Mouse (Mus musculus) kidney, embryonic 15.5 days (tissue): ENCODE measurements around the gene Nvl. TPM values are rescaled to one million over a fixed set of nuclear protein-coding genes. Genes with fewer than 3 reads are reported as not detected.

ENCODE experiments used
- ATAC-seq: fragments of 200-750 bp; cut with Nextera tagmentation; replicated peaks from 2 replicates; pipeline ENCODE4 v1.8.0; 2017; ENCODE audit warnings: moderate TSS enrichment; ENCODE audit not compliant: low FRiP score
- H3K27ac ChIP-seq: fragments of 300-500 bp; sonication (generic); 2 replicates; pipeline ENCODE4 v1.5.1; 2015; ENCODE audit warnings: mild to moderate bottlenecking, inconsistent platforms
- H3K27me3 ChIP-seq: fragments of 300-500 bp; sonication (generic); 2 replicates; pipeline ENCODE4 v1.6.1; 2015; ENCODE audit warnings: inconsistent platforms
- H3K36me3 ChIP-seq: fragments of 300-500 bp; sonication (generic); 2 replicates; pipeline ENCODE4 v1.6.1; 2015; ENCODE audit warnings: inconsistent platforms
- H3K4me1 ChIP-seq: fragments of 300-500 bp; sonication (generic); 2 replicates; pipeline ENCODE4 v1.6.1; 2015; ENCODE audit warnings: inconsistent platforms
- H3K4me2 ChIP-seq: fragments of 300-500 bp; sonication (generic); 2 replicates; pipeline ENCODE4 v1.6.1; 2015; ENCODE audit warnings: moderate library complexity, mild to moderate bottlenecking, inconsistent platforms
- H3K4me3 ChIP-seq: fragments of 300-500 bp; sonication (generic); replicated peaks from 2 replicates; pipeline ENCODE4 v1.5.1; 2015; ENCODE audit warnings: mild to moderate bottlenecking, inconsistent platforms
- H3K9ac ChIP-seq: fragments of 300-500 bp; sonication (generic); 2 replicates; pipeline ENCODE4 v1.6.1; 2015; ENCODE audit warnings: mild to moderate bottlenecking, inconsistent platforms
- H3K9me3 ChIP-seq: fragments of 300-500 bp; sonication (generic); replicated peaks from 2 replicates; pipeline ENCODE4 v1.6.1; 2016; ENCODE audit warnings: inconsistent platforms
- WGBS: fragments of 180-500 bp; shearing (Covaris S2); methylation state at CpG from one replicate; pipeline ENCODE4 v1.1.7; 2015; ENCODE audit warnings: mixed read lengths; 5-methylcytosine and 5-hydroxymethylcytosine counted together
- polyA plus RNA-seq: library from polyadenylated mRNA; unstranded; fragments of >200 nt; fragmentation: Nextera tagmentation; extraction: Ambion mirVana; gene quantifications from 2 replicates; pipeline ENCODE4 v1.2.1, GENCODE M21; 2015

The Nvl gene
- polyA plus RNA-seq, 1 experiment from 2014 or later, result 38.5 TPM

DNA sequence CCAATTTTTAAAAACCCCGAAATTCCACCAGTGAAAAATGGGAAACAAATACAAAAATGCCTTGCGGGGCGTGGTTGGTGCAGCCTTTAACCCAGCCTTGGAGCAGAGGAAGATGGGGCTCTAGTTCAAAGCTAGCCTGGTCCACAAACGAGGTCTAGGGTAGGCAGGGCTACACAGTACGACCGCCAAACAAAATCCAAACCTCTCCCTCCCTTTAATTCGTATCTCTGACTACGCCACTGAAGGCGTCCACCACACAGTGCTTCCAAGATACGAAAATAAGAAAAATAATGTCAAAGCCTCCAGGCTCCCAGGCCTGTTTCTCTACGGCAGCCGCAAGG, 425 bp downstream of the Nvl start:
- H3K9ac ChIP-seq, result peak overlapping the region; percentile 77
- H3K27me3 ChIP-seq, result no peaks in the 10 kb centered on the region
- peaks cover 19% of the 10 kb centered on the region for H3K4me1 ChIP-seq
- peak; percentile 44 for ATAC-seq
- H3K36me3 ChIP-seq, result peaks cover 31% of the 10 kb centered on the region
- peak overlapping the region; percentile 71 for H3K4me2 ChIP-seq
- peak overlapping the region; percentile 78 for H3K4me3 ChIP-seq
- H3K27ac ChIP-seq, result peak overlapping the region; percentile 95
- 1% methylated on average over 12 of the region's 12 CpGs for WGBS
- no peaks in the 10 kb centered on the region for H3K9me3 ChIP-seq

DNA sequence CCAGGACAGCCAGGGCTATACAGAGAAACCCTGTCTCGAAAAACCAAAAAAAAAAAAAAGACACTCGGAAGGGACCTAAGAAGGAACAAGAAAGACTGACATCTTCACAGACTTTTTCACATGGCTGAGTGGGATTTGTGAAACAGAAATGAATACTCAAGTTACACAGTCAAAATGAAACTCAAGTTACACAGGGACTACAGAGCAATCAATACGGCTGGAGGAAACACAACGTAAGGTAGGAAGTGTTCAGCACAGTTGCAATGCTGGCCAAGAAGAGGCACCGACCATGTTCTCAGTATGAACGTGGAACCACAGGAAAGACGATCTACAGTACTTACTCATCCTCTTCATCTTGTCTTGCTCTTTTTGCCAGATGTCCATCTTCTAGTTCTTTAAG, 5.3 kb downstream of the Nvl start:
- H3K9me3 ChIP-seq, result no peaks in the 10 kb centered on the region
- H3K27me3 ChIP-seq, result no peaks in the 10 kb centered on the region
- WGBS, result 87% methylated on average over 7 of the region's 7 CpGs
- H3K4me2 ChIP-seq, result no peak overlapping the region
- H3K9ac ChIP-seq, result no peak overlapping the region
- H3K4me1 ChIP-seq, result peaks cover 9% of the 10 kb centered on the region
- peaks cover 70% of the 10 kb centered on the region for H3K36me3 ChIP-seq
- ATAC-seq, result no peak
- no peak overlapping the region for H3K27ac ChIP-seq
- H3K4me3 ChIP-seq, result no peak overlapping the region

DNA sequence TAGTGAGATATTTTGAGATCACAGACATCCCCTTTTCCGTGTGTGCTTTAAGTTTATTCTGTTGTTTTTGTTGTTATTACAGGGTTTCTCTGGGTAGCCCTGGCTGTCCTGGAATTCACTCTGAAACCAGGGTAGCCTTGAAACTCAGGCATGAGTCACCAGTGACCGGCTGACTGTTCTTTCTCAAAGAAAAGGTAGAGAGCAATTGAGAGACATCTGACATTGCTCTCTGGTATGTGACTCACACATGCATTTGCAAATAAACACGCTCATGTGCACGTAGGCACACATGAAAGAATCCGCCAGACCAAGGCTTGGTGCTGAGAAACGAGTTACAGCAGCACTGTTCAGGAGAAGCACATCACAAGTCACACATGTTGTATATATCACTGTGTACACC, 12.1 kb downstream of the Nvl start:
- H3K4me3 ChIP-seq, result no peak overlapping the region
- no peaks in the 10 kb centered on the region for H3K9me3 ChIP-seq
- no peak overlapping the region for H3K9ac ChIP-seq
- H3K4me2 ChIP-seq, result no peak overlapping the region
- peaks cover 88% of the 10 kb centered on the region for H3K36me3 ChIP-seq
- 91% methylated on average over 6 of the region's 6 CpGs for whole genome bisulfite sequencing
- no peak for ATAC-seq
- no peaks in the 10 kb centered on the region for H3K4me1 ChIP-seq
- H3K27me3 ChIP-seq, result no peaks in the 10 kb centered on the region
- no peak overlapping the region for H3K27ac ChIP-seq

DNA sequence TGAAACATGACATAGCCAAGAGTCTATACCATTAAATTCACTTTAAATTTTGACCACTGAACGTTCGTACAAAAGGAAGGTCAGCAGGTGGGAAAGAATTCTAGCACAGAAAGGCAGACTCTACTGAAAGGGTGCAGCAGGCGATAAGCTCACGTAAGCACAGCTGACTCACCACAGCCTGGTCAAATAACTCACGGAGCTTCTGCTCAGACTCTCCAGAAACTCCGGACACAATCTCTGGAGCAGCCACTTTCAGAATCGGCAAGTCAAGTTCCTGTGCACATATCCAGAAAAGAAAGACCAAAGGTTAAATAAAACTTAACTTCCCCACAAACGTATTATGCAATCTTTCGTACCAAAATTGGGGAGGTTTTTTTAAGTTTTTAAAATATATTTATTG, 17.2 kb downstream of the Nvl start:
- ATAC-seq, result no peak

DNA sequence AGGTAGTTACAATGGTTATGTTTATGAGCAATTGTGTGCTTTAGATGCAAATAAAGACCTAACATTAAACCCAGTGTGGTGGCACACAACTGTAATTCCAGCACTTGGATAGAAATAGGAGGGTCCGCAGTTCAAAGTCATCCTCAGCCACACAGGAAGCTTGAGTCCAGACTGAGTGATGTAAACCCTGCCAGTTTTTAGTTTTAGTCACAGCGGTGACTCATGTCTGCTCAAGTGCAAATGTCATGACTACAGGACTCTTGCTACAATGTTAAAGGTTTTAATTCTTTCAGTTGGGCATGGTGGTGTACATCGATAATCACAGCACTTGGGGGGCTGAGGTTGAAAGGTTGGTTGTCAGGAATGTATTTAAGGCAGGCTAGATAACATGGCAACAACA, 18.1 kb downstream of the Nvl start:
- 98% methylated on average over 3 of the region's 3 CpGs for WGBS
- Histone ChIP-seq H3K4me2 (no peak overlapping the region), H3K9me3 (no peaks in the 10 kb centered on the region), H3K4me3 (no peak overlapping the region), H3K36me3 (peaks cover 92% of the 10 kb centered on the region), H3K27me3 (no peaks in the 10 kb centered on the region), H3K4me1 (no peaks in the 10 kb centered on the region), H3K27ac (no peak overlapping the region), H3K9ac (no peak overlapping the region)
- no peak for ATAC-seq

More for the DNA sequence above, 17.2 kb downstream of the Nvl start:
- no peaks in the 10 kb centered on the region for H3K27me3 ChIP-seq
- WGBS, result 94% methylated on average over 9 of the region's 9 CpGs
- H3K9ac ChIP-seq, result no peak overlapping the region
- H3K9me3 ChIP-seq, result no peaks in the 10 kb centered on the region
- H3K27ac ChIP-seq, result no peak overlapping the region
- H3K36me3 ChIP-seq, result peaks cover 90% of the 10 kb centered on the region
- no peaks in the 10 kb centered on the region for H3K4me1 ChIP-seq
- no peak overlapping the region for H3K4me2 ChIP-seq
- no peak overlapping the region for H3K4me3 ChIP-seq

DNA sequence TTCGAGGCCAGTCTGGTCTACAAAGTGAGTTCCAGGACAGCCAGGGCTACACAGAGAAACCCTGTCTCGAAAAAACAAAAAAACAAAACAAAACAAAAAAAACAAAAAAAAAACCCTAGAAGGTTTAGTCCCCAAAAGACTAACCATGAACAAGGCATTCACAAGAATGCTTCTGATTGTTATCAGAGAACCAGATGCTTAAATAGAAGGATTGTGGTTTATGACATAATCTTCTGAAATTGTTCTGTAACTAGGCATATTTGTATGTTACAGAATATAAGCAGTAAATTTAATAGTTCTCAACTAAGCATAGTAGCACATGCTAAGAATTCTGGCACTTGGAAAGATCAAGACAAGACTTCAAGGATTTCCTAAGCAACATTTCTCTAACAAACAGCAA, 19.9 kb downstream of the Nvl start:
- Histone ChIP-seq H3K27ac (no peak overlapping the region), H3K4me2 (no peak overlapping the region), H3K9ac (no peak overlapping the region), H3K4me3 (no peak overlapping the region), H3K9me3 (no peaks in the 10 kb centered on the region), H3K4me1 (no peaks in the 10 kb centered on the region), H3K27me3 (no peaks in the 10 kb centered on the region), H3K36me3 (peaks cover 90% of the 10 kb centered on the region)
- WGBS, result 93% methylated on average over 2 of the region's 2 CpGs
- no peak for ATAC-seq

DNA sequence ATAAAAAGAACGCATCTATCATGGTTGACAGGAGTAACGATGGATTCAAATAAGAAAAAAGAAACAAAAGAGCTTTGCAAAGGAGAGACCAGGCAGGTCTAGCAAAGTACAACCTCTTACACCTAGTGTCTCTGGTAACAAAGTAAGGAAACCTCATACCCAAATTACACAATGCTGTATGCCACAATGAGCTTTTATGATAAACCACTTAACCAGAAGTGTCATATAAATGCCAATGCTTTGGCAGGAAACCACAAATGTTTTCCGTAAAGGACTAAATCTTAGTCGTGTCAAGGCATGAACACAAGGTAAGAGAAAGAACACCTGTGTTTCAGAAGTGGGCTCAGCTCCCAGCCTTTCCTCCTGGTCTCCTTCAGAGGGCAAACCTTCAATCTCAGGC, 26.9 kb downstream of the Nvl start:
- Histone ChIP-seq H3K9me3 (no peaks in the 10 kb centered on the region), H3K4me3 (no peak overlapping the region), H3K4me1 (no peaks in the 10 kb centered on the region), H3K9ac (no peak overlapping the region), H3K4me2 (no peak overlapping the region), H3K27ac (no peak overlapping the region), H3K27me3 (no peaks in the 10 kb centered on the region), H3K36me3 (peaks cover 83% of the 10 kb centered on the region)
- ATAC-seq, result no peak
- WGBS, result 94% methylated on average over 4 of the region's 4 CpGs

DNA sequence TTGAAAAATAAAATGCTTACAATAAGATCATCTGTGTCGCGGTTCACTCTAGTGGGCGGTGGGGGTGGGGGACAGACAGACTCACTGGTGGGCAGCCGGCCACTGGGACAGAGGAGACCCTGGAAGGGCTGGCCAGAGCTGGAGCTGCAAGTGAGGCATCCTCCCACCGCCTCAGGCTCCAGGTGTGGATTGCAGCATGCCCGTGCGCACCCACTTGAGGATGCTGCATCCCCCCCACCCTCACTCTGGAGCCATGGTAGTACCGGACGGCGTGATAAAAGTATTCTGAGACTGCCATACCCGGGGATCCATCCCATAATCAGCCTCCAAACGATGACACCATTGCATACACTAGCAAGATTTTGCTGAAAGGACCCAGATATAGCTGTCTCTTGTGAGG, 54.0 kb downstream of the Nvl start:
- H3K4me1 ChIP-seq, result no peaks in the 10 kb centered on the region
- no peaks in the 10 kb centered on the region for H3K9me3 ChIP-seq
- 77% methylated on average over 12 of the region's 12 CpGs for WGBS
- no peak overlapping the region for H3K27ac ChIP-seq
- no peak overlapping the region for H3K4me3 ChIP-seq
- ATAC-seq, result no peak
- H3K9ac ChIP-seq, result no peak overlapping the region
- peaks cover 43% of the 10 kb centered on the region for H3K36me3 ChIP-seq
- H3K27me3 ChIP-seq, result no peaks in the 10 kb centered on the region
- no peak overlapping the region for H3K4me2 ChIP-seq

DNA sequence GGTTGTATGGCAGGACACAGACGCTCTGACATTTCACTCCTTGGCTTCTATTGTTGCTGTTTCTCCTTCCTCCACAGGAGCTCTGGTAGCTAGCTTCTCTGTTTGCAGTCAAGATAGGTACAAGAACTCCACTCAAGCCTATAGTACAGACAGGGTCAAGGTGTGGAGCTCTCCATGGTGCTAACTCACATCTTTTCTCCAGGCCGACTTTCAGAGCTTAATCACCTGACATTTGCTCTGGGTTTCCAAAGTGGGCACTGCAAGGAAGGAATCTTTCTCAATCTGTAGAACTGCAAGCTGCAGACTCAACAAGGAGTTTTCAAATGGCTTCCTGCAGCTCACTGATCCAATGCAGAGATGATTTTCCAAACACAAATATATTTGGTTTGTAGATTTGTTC, 60.0 kb downstream of the Nvl start:
- no peaks in the 10 kb centered on the region for H3K4me1 ChIP-seq
- no peak for ATAC-seq
- H3K27ac ChIP-seq, result no peak overlapping the region
- no peaks in the 10 kb centered on the region for H3K27me3 ChIP-seq
- WGBS, result 42% methylated on average over 2 of the region's 2 CpGs
- no peaks in the 10 kb centered on the region for H3K9me3 ChIP-seq
- no peak overlapping the region for H3K9ac ChIP-seq
- H3K4me2 ChIP-seq, result no peak overlapping the region
- no peaks in the 10 kb centered on the region for H3K36me3 ChIP-seq
- no peak overlapping the region for H3K4me3 ChIP-seq

DNA sequence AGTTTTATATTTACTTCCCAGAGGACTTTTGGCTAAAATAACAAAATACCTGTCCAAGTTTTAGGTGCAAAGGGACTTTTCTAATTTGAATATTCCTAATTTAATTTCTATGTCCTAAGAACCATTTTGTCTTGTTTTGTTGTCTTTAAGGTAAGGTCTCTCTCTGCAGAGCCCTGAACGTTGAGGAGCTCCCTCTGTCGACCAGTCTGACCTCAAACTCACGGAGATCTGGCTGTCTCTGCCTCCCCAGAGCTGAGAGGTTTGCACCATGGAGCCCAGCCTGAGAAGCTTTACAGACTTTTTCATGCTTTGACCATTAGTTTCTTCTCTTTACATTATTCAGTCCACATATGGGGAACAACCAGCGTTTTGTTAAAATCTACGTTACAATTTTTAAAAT, 70.9 kb downstream of the Nvl start:
- H3K9me3 ChIP-seq, result no peaks in the 10 kb centered on the region
- no peak overlapping the region for H3K9ac ChIP-seq
- H3K4me1 ChIP-seq, result no peaks in the 10 kb centered on the region
- H3K27ac ChIP-seq, result no peak overlapping the region
- peaks cover 14% of the 10 kb centered on the region for H3K27me3 ChIP-seq
- H3K4me3 ChIP-seq, result no peak overlapping the region
- no peaks in the 10 kb centered on the region for H3K36me3 ChIP-seq
- WGBS, result 47% methylated on average over 5 of the region's 5 CpGs
- no peak for ATAC-seq
- H3K4me2 ChIP-seq, result no peak overlapping the region

DNA sequence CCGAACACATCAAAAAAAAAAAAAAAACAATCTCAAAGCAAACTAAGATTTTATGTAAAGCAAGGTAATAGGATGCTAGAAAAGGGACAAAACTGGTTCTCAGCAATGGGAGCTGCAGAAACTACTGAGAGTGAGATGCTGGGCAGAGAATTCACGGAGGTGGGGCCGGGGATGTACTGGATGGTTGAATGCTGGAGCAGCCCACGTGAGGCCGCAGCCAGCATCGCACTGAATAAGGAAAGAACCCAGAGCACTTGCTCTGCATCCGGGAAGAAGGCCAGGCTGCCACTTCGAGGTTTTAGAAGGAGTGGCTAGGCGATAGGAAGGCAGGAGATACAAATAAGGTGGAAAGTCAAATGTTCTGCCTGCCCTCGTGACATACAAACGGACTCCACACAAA, 74.3 kb downstream of the Nvl start:
- no peaks in the 10 kb centered on the region for H3K4me1 ChIP-seq
- H3K36me3 ChIP-seq, result no peaks in the 10 kb centered on the region
- no peak overlapping the region for H3K9ac ChIP-seq
- no peaks in the 10 kb centered on the region for H3K9me3 ChIP-seq
- ATAC-seq, result no peak
- no peak overlapping the region for H3K4me2 ChIP-seq
- no peak overlapping the region for H3K4me3 ChIP-seq
- H3K27ac ChIP-seq, result no peak overlapping the region
- H3K27me3 ChIP-seq, result no peaks in the 10 kb centered on the region; the same call in 1 of the 2 replicates
- WGBS, result 69% methylated on average over 11 of the region's 11 CpGs

DNA sequence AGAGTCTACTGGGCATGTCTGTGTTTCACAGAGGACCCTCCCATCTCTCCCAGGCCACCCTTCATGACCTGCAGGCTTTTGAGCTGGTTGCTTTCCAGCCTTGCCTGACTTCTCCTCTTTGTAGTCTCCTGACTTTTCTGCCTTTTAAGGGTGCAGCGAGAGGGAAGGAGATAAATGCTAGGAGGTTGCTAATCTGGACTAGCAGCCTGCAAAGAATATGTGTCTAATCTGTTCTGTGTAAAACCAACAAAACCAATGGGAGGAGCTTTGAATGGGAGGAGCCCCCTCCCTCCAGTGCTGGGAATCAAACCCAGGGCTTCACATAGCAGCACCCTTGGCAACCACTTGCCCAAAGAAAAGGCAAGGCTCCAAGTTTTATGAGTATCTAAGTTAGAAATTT, 75.7 kb downstream of the Nvl start:
- no peaks in the 10 kb centered on the region for H3K36me3 ChIP-seq
- H3K4me2 ChIP-seq, result no peak overlapping the region
- no peak for ATAC-seq
- H3K27me3 ChIP-seq, result no peaks in the 10 kb centered on the region; the same call in 1 of the 2 replicates
- no peaks in the 10 kb centered on the region for H3K9me3 ChIP-seq
- H3K4me3 ChIP-seq, result no peak overlapping the region
- H3K4me1 ChIP-seq, result no peaks in the 10 kb centered on the region
- 92% methylated on average over 1 of the region's 1 CpGs for WGBS
- no peak overlapping the region for H3K27ac ChIP-seq
- H3K9ac ChIP-seq, result no peak overlapping the region

DNA sequence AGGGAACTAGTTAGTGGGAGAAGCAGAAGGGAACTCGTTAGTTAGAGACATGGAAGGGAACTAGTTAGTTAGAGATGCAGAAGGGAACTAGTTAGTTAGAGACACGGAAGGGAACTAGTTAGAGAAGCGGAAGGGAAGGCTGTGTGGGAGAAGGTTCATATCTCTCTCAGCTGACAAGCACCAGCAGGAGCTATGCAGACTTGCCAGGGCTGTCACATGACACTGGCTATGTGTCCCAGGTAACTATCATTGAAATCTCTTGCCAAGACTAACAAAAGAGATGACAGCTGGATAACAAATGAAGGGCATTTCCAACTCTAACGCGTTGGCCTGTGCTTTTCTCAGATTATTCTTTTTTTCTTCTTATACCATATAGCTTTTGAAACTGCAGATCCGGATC, 79.4 kb downstream of the Nvl start:
- Histone ChIP-seq H3K36me3 (no peaks in the 10 kb centered on the region), H3K4me2 (no peak overlapping the region), H3K27me3 (no peaks in the 10 kb centered on the region; the same call in 1 of the 2 replicates), H3K9ac (no peak overlapping the region), H3K27ac (no peak overlapping the region), H3K4me1 (no peaks in the 10 kb centered on the region), H3K4me3 (no peak overlapping the region), H3K9me3 (no peaks in the 10 kb centered on the region)
- no peak for ATAC-seq
- whole genome bisulfite sequencing, result 63% methylated on average over 6 of the region's 6 CpGs
